Mouse (Mus musculus): ENCODE data around the gene Tbc1d9b. TPM values are rescaled to one million over a fixed set of nuclear protein-coding genes. Genes with fewer than 3 reads are reported as not detected.

Gene Tbc1d9b
- polyA plus RNA-seq, 1 experiment from 2014 or later: 13.1 TPM

DNA sequence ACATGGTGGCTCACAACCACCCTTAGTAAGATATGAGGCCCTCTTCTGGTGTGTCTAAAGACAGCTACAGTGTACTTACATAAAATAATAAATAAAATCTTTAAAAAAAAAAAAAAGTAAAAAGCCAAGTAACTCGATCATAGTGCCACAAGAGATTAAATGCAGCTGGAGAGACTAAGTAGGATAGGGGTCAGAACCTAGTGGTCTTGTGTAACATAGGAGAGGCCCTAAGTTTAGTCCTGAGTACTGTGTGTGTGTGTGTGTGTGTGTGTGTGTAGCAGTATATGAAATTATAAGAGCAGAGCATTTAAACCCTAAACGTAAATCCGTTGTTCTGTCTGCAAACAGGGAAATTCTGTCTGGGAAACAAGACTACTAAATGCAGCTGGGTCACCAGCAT is 61.1 kb downstream of the Tbc1d9b start:
- Histone ChIP-seq H3K36me3 (ENCODE audit: control insufficient read depth, insufficient read depth) (no peaks in the 10 kb centered on the region), H3K9ac (ENCODE audit: low read depth, low read length) (no peak overlapping the region), H3K9me3 (replicated peaks; ENCODE audit: control insufficient read depth, low read length) (no peaks in the 10 kb centered on the region), H3K4me1 (ENCODE audit: control insufficient read depth, low read depth, low read length) (peaks cover 3% of the 10 kb centered on the region; the same call in 1 of the 2 replicates), H3K27me3 (ENCODE audit: control insufficient read depth, insufficient read depth, low read depth, low read length) (no peaks in the 10 kb centered on the region), H3K27ac (ENCODE audit: low read length) (no peak overlapping the region), H3K4me3 (ENCODE audit: low read depth, low read length) (no peak overlapping the region), H3K4me2 (ENCODE audit: low read depth, low read length) (no peak overlapping the region)
- WGBS (ENCODE audit: insufficient replicate concordance): 81% methylated on average over 3 of the region's 3 CpGs
- ATAC-seq (ENCODE audit: low read depth): no peak

DNA sequence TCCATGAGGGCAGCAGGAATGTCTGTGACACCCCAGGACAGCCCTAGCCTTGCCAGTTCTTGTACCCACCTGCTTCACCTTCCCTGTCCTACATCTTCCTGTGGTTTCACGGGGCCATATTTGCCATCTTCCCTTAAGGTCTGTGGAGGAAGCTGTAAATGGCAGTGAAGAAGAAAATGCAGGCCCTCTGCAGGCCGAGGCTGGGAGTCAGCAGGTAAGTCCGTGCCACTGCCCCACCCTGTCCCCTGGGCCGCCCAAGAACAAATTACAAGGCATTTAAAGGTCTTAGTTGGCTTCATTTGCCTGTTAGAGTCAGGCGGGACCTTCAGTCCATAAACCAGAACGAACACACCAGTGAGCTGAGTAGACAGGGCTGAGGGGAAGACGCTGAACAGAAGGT is 62.9 kb downstream of the Tbc1d9b start:
- no peak overlapping the region for H3K4me3 ChIP-seq (ENCODE audit: low read depth, low read length)
- H3K27me3 ChIP-seq (ENCODE audit: control insufficient read depth, insufficient read depth, low read depth, low read length): no peaks in the 10 kb centered on the region
- H3K27ac ChIP-seq (ENCODE audit: low read length): no peak overlapping the region
- no peaks in the 10 kb centered on the region for H3K9me3 ChIP-seq (replicated peaks; ENCODE audit: control insufficient read depth, low read length)
- H3K9ac ChIP-seq (ENCODE audit: low read depth, low read length): no peak overlapping the region
- ATAC-seq (ENCODE audit: low read depth): no peak
- peaks cover 3% of the 10 kb centered on the region for H3K36me3 ChIP-seq (ENCODE audit: control insufficient read depth, insufficient read depth)
- WGBS (ENCODE audit: insufficient replicate concordance): 74% methylated on average over 7 of the region's 7 CpGs
- no peak overlapping the region for H3K4me2 ChIP-seq (ENCODE audit: low read depth, low read length)
- H3K4me1 ChIP-seq (ENCODE audit: control insufficient read depth, low read depth, low read length): peaks cover 3% of the 10 kb centered on the region; the same call in 1 of the 2 replicates

DNA sequence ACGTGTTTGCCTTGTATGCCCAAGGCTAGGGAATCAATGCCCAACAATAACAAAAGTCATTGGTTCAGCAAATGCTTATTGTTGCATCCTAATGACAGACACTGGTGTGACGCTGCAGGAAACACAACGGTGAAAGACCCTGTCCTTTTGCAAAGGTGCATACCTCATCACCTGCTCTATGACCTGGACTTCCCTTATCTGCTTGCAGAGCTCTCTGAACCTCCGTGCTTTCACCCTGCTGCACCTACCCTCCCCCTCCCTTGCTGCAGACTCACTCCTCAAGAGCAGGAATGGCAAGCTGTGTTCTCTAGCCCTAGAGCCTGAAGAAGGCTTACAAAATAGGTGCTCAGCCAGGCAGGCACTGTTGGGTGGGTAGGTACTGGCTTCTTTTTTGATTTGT is 63.6 kb downstream of the Tbc1d9b start:
- Histone ChIP-seq H3K27ac (ENCODE audit: low read length) (no peak overlapping the region), H3K36me3 (ENCODE audit: control insufficient read depth, insufficient read depth) (peaks cover 11% of the 10 kb centered on the region), H3K9me3 (replicated peaks; ENCODE audit: control insufficient read depth, low read length) (no peaks in the 10 kb centered on the region), H3K4me2 (ENCODE audit: low read depth, low read length) (no peak overlapping the region), H3K4me1 (ENCODE audit: control insufficient read depth, low read depth, low read length) (peaks cover 3% of the 10 kb centered on the region; the same call in 1 of the 2 replicates), H3K9ac (ENCODE audit: low read depth, low read length) (no peak overlapping the region), H3K27me3 (ENCODE audit: control insufficient read depth, insufficient read depth, low read depth, low read length) (no peaks in the 10 kb centered on the region), H3K4me3 (ENCODE audit: low read depth, low read length) (no peak overlapping the region)
- WGBS (ENCODE audit: insufficient replicate concordance): 58% methylated on average over 4 of the region's 4 CpGs
- ATAC-seq (ENCODE audit: low read depth): peak; percentile 57

DNA sequence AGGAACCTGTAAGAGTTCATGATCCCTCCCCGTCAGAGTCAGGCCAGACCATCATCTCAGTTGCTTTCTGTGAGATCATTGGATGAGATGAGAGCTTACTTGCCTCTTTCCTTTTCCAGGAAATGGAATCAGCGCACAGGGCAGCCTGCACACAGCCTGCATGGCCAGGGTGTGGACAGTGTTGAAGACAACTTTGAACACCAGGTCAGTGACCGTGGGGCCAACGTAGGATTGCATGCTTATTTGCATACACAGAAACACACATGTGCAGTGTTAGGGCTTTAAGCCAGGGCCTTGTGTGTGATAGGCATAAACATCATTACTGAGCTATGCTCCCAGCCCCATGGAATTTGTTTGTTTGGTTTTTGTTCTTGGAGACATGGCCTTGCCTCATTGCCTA is 66.3 kb downstream of the Tbc1d9b start:
- H3K4me1 ChIP-seq (ENCODE audit: control insufficient read depth, low read depth, low read length): peaks cover 5% of the 10 kb centered on the region; the same call in 1 of the 2 replicates
- H3K27me3 ChIP-seq (ENCODE audit: control insufficient read depth, insufficient read depth, low read depth, low read length): no peaks in the 10 kb centered on the region
- H3K4me3 ChIP-seq (ENCODE audit: low read depth, low read length): no peak overlapping the region
- peaks cover 37% of the 10 kb centered on the region for H3K36me3 ChIP-seq (ENCODE audit: control insufficient read depth, insufficient read depth)
- no peak for ATAC-seq (ENCODE audit: low read depth)
- WGBS (ENCODE audit: insufficient replicate concordance): 79% methylated on average over 4 of the region's 4 CpGs
- no peaks in the 10 kb centered on the region for H3K9me3 ChIP-seq (replicated peaks; ENCODE audit: control insufficient read depth, low read length)
- H3K9ac ChIP-seq (ENCODE audit: low read depth, low read length): no peak overlapping the region
- no peak overlapping the region for H3K4me2 ChIP-seq (ENCODE audit: low read depth, low read length)
- H3K27ac ChIP-seq (ENCODE audit: low read length): no peak overlapping the region

DNA sequence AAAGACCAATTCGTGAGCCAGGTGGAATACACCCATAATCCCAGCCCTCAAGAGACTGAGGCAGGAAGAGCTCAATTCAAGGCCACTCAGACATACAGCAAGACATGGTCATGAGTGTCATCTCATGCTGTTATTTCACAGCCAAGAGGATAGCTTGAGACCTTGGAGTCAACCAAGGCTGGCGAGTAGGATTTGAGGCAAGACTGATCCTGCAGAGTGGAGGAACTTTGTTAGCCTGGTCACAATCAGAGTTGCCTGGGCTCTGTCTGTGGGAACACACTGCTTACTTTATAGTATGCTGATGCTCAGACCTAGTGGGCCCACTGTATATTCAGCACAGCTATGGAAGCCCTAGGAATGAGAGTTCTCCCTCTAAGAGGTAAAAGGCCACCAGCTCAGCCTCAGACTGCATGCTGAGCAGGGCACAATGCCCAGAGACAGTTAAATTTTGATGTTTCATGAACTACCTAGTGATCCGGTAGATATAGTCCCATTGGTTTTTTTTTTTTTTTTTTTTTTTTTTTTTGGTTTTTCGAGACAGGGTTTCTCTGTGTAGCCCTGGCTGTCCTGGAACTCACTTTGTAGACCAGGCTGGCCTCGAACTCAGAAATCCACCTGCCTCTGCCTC is 67.1 kb downstream of the Tbc1d9b start:
- no peak overlapping the region for H3K9ac ChIP-seq (ENCODE audit: low read depth, low read length)
- peaks cover 5% of the 10 kb centered on the region; the same call in 1 of the 2 replicates for H3K4me1 ChIP-seq (ENCODE audit: control insufficient read depth, low read depth, low read length)
- no peak overlapping the region for H3K27ac ChIP-seq (ENCODE audit: low read length)
- no peak for ATAC-seq (ENCODE audit: low read depth)
- no peak overlapping the region for H3K4me3 ChIP-seq (ENCODE audit: low read depth, low read length)
- no peaks in the 10 kb centered on the region for H3K27me3 ChIP-seq (ENCODE audit: control insufficient read depth, insufficient read depth, low read depth, low read length)
- no peaks in the 10 kb centered on the region for H3K9me3 ChIP-seq (replicated peaks; ENCODE audit: control insufficient read depth, low read length)
- H3K4me2 ChIP-seq (ENCODE audit: low read depth, low read length): no peak overlapping the region
- peaks cover 43% of the 10 kb centered on the region for H3K36me3 ChIP-seq (ENCODE audit: control insufficient read depth, insufficient read depth)
- WGBS (ENCODE audit: insufficient replicate concordance): 75% methylated on average over 3 of the region's 5 CpGs

DNA sequence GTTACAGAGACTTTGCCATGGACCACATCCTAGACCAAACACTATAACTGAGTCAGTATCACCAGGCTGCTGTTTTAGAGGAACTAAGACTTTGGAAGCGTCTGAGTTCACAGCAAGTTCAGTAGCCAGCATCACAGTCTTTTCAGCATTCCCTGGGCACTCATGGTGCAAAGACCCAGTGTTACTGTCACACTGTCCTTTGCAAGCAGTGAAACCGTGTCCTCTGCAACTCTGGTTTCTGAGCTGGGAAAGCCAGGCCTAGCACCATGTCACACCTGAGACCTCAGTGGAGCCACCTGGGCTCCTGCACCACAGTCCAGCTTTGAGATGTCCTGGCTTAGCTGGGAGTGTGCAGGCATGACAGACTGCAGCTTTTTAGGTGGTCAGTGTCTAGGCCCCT is 67.7 kb downstream of the Tbc1d9b start:
- no peak overlapping the region for H3K27ac ChIP-seq (ENCODE audit: low read length)
- H3K9ac ChIP-seq (ENCODE audit: low read depth, low read length): no peak overlapping the region
- ATAC-seq (ENCODE audit: low read depth): no peak
- no peak overlapping the region for H3K4me3 ChIP-seq (ENCODE audit: low read depth, low read length)
- no peaks in the 10 kb centered on the region for H3K27me3 ChIP-seq (ENCODE audit: control insufficient read depth, insufficient read depth, low read depth, low read length)
- H3K36me3 ChIP-seq (ENCODE audit: control insufficient read depth, insufficient read depth): peaks cover 46% of the 10 kb centered on the region
- H3K9me3 ChIP-seq (replicated peaks; ENCODE audit: control insufficient read depth, low read length): no peaks in the 10 kb centered on the region
- H3K4me1 ChIP-seq (ENCODE audit: control insufficient read depth, low read depth, low read length): peaks cover 5% of the 10 kb centered on the region; the same call in 1 of the 2 replicates
- H3K4me2 ChIP-seq (ENCODE audit: low read depth, low read length): no peak overlapping the region
- WGBS (ENCODE audit: insufficient replicate concordance): 85% methylated on average over 2 of the region's 2 CpGs

DNA sequence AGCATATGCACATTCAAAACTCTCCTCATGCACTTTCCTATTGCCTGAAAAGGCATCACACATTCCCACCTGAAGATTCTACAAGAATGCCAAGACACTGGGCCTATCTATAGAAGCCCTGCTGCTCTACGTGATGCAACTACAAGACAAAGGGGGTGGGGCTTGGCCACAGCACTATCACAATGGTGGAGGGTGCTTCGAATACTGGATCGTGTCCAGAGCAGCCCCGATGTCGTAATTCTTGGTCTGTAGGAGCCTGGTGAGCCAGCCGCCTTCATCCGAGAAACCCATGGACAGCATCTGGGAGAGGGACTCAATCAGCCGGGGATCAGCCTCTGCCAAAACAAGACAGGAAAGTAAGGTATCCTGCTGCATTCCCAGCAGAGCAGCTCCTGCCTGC is 69.4 kb downstream of the Tbc1d9b start:
- Histone ChIP-seq H3K9ac (ENCODE audit: low read depth, low read length) (no peak overlapping the region), H3K9me3 (replicated peaks; ENCODE audit: control insufficient read depth, low read length) (no peaks in the 10 kb centered on the region), H3K4me1 (ENCODE audit: control insufficient read depth, low read depth, low read length) (peaks cover 13% of the 10 kb centered on the region), H3K4me3 (ENCODE audit: low read depth, low read length) (no peak overlapping the region), H3K27ac (ENCODE audit: low read length) (no peak overlapping the region), H3K36me3 (ENCODE audit: control insufficient read depth, insufficient read depth) (peaks cover 62% of the 10 kb centered on the region), H3K27me3 (ENCODE audit: control insufficient read depth, insufficient read depth, low read depth, low read length) (no peaks in the 10 kb centered on the region), H3K4me2 (ENCODE audit: low read depth, low read length) (no peak overlapping the region)
- ATAC-seq (ENCODE audit: low read depth): peak; percentile 57
- 64% methylated on average over 8 of the region's 8 CpGs for WGBS (ENCODE audit: insufficient replicate concordance)

DNA sequence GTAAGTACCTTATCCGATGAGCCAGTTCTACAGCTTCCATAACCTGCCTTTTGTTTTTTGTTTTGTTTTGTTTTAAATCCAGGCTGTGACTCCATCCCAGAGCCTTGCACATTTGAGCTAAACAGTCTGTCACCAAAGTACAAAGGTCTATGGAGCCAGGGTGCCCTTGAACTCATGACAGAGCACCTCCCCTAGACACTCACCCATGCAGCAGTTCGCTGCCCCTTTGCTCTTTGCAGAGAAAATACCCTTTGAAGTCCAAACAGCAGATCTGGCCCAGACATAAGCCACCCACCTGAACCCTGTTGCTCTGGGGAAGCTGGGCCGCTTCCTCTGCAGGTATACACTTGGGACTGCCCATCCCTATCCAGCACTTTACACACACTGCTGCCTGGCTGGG is 70.4 kb downstream of the Tbc1d9b start:
- Histone ChIP-seq H3K4me1 (ENCODE audit: control insufficient read depth, low read depth, low read length) (peaks cover 10% of the 10 kb centered on the region), H3K27ac (ENCODE audit: low read length) (0 out of 2 replicates have a peak overlapping the region, but pooled peaks have one; percentile 39), H3K9me3 (replicated peaks; ENCODE audit: control insufficient read depth, low read length) (no peaks in the 10 kb centered on the region), H3K9ac (ENCODE audit: low read depth, low read length) (no peak overlapping the region), H3K27me3 (ENCODE audit: control insufficient read depth, insufficient read depth, low read depth, low read length) (no peaks in the 10 kb centered on the region), H3K4me2 (ENCODE audit: low read depth, low read length) (no peak overlapping the region), H3K36me3 (ENCODE audit: control insufficient read depth, insufficient read depth) (peaks cover 72% of the 10 kb centered on the region), H3K4me3 (ENCODE audit: low read depth, low read length) (no peak overlapping the region)
- WGBS (ENCODE audit: insufficient replicate concordance): 76% methylated on average over 3 of the region's 3 CpGs
- peak; percentile 66 for ATAC-seq (ENCODE audit: low read depth)

DNA sequence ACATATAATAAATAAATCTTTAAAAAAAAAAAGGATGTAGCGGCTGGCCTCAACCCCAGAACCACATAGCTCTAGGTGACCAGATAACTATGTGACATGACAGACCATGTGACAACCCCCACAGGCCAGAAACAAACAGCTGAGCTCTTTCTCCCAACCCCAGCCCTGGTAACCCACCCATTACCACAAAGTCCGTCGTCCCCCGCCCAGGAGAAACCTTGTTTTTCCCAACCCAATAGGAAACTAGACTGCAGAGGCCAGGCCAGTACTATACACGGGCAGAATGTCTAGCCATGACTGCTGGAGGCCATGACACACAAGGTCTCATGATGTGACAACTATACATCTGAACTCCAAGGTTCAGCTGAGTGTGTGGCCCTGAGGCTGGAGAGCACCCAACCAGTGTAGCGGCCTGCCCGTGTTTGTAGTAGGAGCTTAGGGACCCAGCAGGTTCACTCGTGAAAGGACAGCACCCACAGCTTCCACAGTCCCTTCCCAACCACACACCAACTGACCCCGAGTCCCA is 72.2 kb downstream of the Tbc1d9b start:
- peak; percentile 2; the same call in 1 of the 2 replicates for ATAC-seq (ENCODE audit: low read depth)
- Histone ChIP-seq H3K9me3 (replicated peaks; ENCODE audit: control insufficient read depth, low read length) (no peaks in the 10 kb centered on the region), H3K4me3 (ENCODE audit: low read depth, low read length) (no peak overlapping the region), H3K4me1 (ENCODE audit: control insufficient read depth, low read depth, low read length) (peaks cover 10% of the 10 kb centered on the region), H3K27me3 (ENCODE audit: control insufficient read depth, insufficient read depth, low read depth, low read length) (no peaks in the 10 kb centered on the region), H3K4me2 (ENCODE audit: low read depth, low read length) (no peak overlapping the region), H3K36me3 (ENCODE audit: control insufficient read depth, insufficient read depth) (peaks cover 86% of the 10 kb centered on the region), H3K27ac (ENCODE audit: low read length) (0 out of 2 replicates have a peak overlapping the region, but pooled peaks have one; percentile 24), H3K9ac (ENCODE audit: low read depth, low read length) (no peak overlapping the region)
- WGBS (ENCODE audit: insufficient replicate concordance): 78% methylated on average over 9 of the region's 9 CpGs
